Mouse (Mus musculus) kidney, adult 2 months (tissue): ENCODE data around the gene Met. TPM values are rescaled to one million over a fixed set of nuclear protein-coding genes. Genes with fewer than 3 reads are reported as not detected.
A peak's percentile ranks its signal among the peaks of the same experiment; 100 is the strongest.

Experiments used
- DNase-seq: peaks from one replicate; pipeline ENCODE4 v3.0.0; 2021
- H3K27ac ChIP-seq: fragments of 200-500 bp; 2 replicates; pipeline ENCODE4 v1.5.1; 2012; ENCODE audit warnings: low read depth, low read length, control low read depth, inconsistent platforms; ENCODE audit not compliant: insufficient read depth
- H3K27me3 ChIP-seq: fragments of 200-500 bp; replicated peaks from 2 replicates; pipeline ENCODE4 v1.6.1; 2012; ENCODE audit warnings: mild to moderate bottlenecking, moderate library complexity, low read length, inconsistent platforms; ENCODE audit not compliant: control insufficient read depth, insufficient read depth
- H3K36me3 ChIP-seq: fragments of 200-500 bp; 2 replicates; pipeline ENCODE4 v1.6.1; 2012; ENCODE audit warnings: mild to moderate bottlenecking, moderate library complexity, low read length, inconsistent platforms; ENCODE audit not compliant: control insufficient read depth, insufficient read depth
- H3K4me1 ChIP-seq: fragments of 200-500 bp; 2 replicates; pipeline ENCODE4 v1.6.1; 2011; ENCODE audit warnings: low read length; ENCODE audit not compliant: control insufficient read depth, insufficient read depth
- H3K4me3 ChIP-seq: fragments of 200-500 bp; 2 replicates; pipeline ENCODE4 v1.5.1; 2011; ENCODE audit warnings: mild to moderate bottlenecking, low read depth, low read length, control low read depth; ENCODE audit not compliant: insufficient read depth
- CTCF ChIP-seq: fragments of 200-500 bp; conservative IDR thresholded peaks from 2 replicates; pipeline ENCODE4 v1.5.1; 2011; ENCODE audit warnings: low read depth, mild to moderate bottlenecking, control low read depth, low read length, moderate library complexity, mixed read lengths; ENCODE audit not compliant: insufficient read depth, insufficient read length
- POLR2A ChIP-seq: fragments of 200-500 bp; IDR thresholded peaks from one replicate; pipeline ENCODE4 v1.6.1; 2011; ENCODE audit warnings: low read depth, low read length, control low read depth
- whole genome bisulfite sequencing: fragments of 180-500 bp; shearing (Covaris S2); methylation state at CpG from one replicate; pipeline ENCODE4 v1.1.7; 2018; 5-methylcytosine and 5-hydroxymethylcytosine counted together
- polyA plus RNA-seq: library from polyadenylated mRNA; depleted of rRNA; stranded (reverse); fragments of >200 nt; gene quantifications from 2 replicates; pipeline ENCODE4 v1.2.3, GENCODE M21; 2012

Met gene
- polyA plus RNA-seq, 1 experiment: 31.1 TPM

DNA sequence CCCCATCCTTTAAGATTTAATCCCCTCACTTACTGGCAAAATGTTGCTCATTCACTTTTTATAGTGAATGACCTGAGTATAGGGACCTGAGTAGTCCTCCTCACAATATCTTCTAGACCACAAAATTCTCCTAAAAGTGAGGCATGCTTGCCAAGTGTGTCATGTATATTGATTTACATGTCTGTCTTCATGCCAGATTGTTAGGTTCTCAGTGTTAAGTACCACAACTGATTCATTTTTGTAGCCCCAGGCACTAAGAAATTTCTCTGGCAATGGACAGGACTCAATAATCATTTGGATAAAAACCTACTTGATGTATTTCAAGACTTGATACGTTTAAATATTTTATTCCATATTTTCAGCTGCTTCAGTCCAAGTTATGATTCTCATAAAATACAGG is 8.5 kb upstream of the Met start:
- no peaks in the 10 kb centered on the region; the same call in 1 of the 2 replicates for H3K27me3 ChIP-seq
- no peak for DNase-seq
- H3K27ac ChIP-seq: no peak overlapping the region
- 0 out of 2 replicates have a peak, but pooled peaks cover 2% of the 10 kb centered on the region for H3K4me1 ChIP-seq
- TF ChIP-seq CTCF: no peak
- TF ChIP-seq POLR2A: no peak
- WGBS: 91% methylated on average over 1 of the region's 1 CpGs
- no peaks in the 10 kb centered on the region for H3K36me3 ChIP-seq
- H3K4me3 ChIP-seq: no peak overlapping the region

DNA sequence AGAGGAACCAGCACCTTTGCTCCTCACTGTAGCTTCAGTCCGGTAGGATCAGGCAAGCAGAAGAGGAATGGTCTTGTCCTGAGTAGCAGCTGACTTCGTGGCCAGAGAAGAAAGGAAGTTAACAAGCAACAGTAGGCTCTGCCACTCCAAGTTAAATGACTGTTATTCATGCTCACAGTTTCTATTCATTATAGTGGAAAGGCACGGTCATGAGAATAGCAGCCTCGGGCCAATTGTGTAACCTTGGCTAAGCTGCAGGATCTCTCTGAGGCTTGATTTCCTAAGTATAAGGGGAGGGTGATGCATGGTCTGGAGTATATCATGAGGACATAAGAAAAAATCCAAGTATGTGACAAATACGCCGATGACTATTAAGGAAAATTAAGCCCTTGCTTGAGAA is 4.0 kb upstream of the Met start:
- no peaks in the 10 kb centered on the region for H3K36me3 ChIP-seq
- H3K4me1 ChIP-seq: peaks cover 11% of the 10 kb centered on the region; the same call in 1 of the 2 replicates
- no peak overlapping the region for H3K27ac ChIP-seq
- no peaks in the 10 kb centered on the region for H3K27me3 ChIP-seq
- peak; percentile 56 for DNase-seq
- 58% methylated on average over 6 of the region's 6 CpGs for WGBS
- H3K4me3 ChIP-seq: no peak overlapping the region
- TF ChIP-seq POLR2A: no peak
- TF ChIP-seq CTCF: no peak

DNA sequence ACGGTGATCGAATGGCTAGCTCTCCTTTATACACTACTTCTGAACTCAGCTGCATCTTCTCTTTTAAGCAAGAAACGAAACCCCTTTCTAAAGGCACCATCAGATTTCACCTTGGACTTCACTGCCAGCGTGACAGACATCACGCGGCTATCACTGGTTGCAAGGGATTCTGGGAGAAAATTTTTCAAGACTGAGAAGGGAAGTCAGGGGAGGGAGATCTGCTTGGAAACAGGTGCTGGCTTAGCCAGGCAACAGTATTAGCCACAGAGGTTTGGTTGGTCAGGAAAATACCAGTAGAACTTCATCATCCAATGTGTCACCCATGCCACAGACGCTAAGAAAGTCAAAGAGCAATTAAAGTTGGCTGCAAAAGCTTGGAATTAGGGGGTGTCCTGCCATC is 2.2 kb upstream of the Met start:
- no peak overlapping the region for H3K4me3 ChIP-seq
- WGBS: 74% methylated on average over 7 of the region's 7 CpGs
- DNase-seq: no peak
- no peak overlapping the region for H3K27ac ChIP-seq
- TF ChIP-seq POLR2A (no peak), CTCF (no peak)
- H3K36me3 ChIP-seq: no peaks in the 10 kb centered on the region
- peaks cover 16% of the 10 kb centered on the region; the same call in 1 of the 2 replicates for H3K4me1 ChIP-seq
- H3K27me3 ChIP-seq: no peaks in the 10 kb centered on the region

DNA sequence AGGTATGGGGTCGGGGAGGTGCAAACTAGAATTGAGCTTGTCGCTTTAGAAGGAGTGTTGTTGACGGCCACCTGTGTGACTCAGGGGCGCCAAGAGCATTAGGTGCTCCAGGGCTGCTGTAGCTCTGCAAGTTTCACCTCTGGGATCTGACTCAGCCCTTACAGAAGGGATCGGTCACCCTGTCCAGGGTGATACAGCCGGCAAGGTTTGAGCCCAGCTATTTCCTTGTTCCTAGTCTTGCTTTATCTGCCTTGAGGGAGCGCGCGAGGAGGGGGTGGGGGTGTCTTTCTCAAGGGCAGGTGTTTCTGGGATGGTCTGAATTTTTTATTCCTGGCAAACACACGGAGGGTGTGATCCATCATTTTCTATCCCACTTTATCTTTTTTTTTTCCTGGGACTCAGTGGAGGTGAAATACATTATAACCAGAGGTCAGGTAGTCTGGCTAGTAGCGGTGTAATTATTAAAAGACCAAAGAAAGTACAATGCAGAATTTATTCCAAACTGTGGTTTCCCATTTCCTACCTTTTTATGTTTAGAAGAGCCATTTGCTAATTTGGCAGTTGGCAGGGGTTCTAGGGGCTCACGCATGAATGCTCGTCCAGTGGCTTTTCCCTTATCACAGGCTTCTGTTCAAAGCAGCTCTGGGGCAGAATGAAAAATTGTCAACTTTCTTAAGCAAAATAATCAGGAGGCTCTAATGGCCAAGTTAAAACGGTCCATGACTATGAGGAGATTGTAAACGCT is 853 bp downstream of the Met start:
- peak overlapping the region; percentile 93 for H3K4me3 ChIP-seq
- peak overlapping the region; percentile 98 for H3K27ac ChIP-seq
- H3K4me1 ChIP-seq: peaks cover 17% of the 10 kb centered on the region; the same call in 1 of the 2 replicates
- 6% methylated on average over 15 of the region's 15 CpGs for WGBS
- DNase-seq: peak; percentile 81
- no peaks in the 10 kb centered on the region for H3K27me3 ChIP-seq
- TF ChIP-seq CTCF (no peak), POLR2A (no peak)
- H3K36me3 ChIP-seq: no peaks in the 10 kb centered on the region

DNA sequence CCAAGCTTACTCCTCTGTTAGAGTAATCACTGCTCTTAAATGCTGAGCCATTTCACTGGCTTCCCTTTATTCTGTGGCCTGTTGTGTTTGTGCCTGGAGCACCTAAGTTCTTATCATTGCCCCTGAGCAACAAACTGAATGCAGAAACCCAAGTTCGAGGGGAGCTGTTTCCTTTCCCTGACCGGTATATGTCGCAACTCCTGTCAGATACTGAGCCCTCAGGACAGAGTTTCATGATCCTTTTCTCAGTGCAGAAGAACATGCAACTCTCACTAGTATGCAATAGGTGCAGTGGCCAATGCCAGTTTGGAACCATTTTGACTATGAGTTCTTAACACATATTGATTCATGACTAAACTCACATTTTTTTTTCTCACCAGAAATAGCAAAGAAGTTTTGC is 2.9 kb downstream of the Met start:
- Histone ChIP-seq H3K27me3 (no peaks in the 10 kb centered on the region), H3K4me3 (no peak overlapping the region), H3K27ac (no peak overlapping the region), H3K36me3 (no peaks in the 10 kb centered on the region), H3K4me1 (peaks cover 12% of the 10 kb centered on the region; the same call in 1 of the 2 replicates)
- DNase-seq: no peak
- TF ChIP-seq CTCF (no peak), POLR2A (no peak)
- 57% methylated on average over 3 of the region's 3 CpGs for WGBS

DNA sequence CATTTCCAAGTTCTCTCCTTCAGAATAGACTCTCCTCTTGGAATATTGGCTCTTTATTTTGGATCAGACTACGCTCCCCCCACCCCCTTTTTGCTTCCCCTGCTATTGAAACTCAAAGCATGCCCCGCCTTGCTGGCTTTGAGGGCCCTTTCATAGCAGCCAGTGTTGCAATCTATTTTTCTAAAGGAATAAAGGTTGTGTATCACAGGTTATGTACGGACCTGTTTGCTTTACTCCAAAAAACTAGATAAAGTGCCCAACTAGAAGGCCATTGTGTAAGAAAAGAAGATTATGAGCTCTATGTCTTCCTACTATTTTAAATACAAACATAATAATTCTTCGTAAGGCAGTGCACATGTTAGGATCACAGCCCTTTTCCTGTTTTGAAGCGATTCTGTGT is 5.4 kb downstream of the Met start:
- TF ChIP-seq POLR2A: no peak
- no peak for TF ChIP-seq CTCF
- WGBS: 90% methylated on average over 5 of the region's 5 CpGs
- DNase-seq: no peak
- no peaks in the 10 kb centered on the region for H3K27me3 ChIP-seq
- H3K36me3 ChIP-seq: no peaks in the 10 kb centered on the region
- peaks cover 6% of the 10 kb centered on the region; the same call in 1 of the 2 replicates for H3K4me1 ChIP-seq
- H3K4me3 ChIP-seq: no peak overlapping the region
- no peak overlapping the region for H3K27ac ChIP-seq

DNA sequence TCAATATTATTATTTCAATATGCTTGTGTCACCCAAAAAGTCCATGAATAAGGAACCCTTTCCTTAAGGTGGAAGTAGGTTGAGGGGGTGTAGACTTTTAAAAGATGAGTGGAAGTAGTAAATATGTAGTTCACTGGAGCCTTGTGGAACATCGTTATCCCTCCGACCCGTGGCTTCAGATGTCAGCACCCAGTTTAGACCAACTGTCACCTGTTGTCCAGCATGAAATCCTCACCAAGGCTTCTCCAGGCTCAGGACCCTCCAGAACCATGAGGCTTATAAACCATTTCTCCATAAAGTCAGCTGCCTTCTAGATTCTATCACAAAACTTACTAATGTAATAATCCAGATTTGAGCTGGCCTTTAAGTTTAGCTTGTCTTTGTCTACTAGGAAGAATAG is 9.5 kb downstream of the Met start:
- TF ChIP-seq CTCF: no peak
- 82% methylated on average over 3 of the region's 3 CpGs for WGBS
- peaks cover 2% of the 10 kb centered on the region; the same call in 1 of the 2 replicates for H3K4me1 ChIP-seq

More for the DNA sequence above, 9.5 kb downstream of the Met start:
- Histone ChIP-seq H3K27me3 (no peaks in the 10 kb centered on the region), H3K4me3 (no peak overlapping the region), H3K27ac (no peak overlapping the region), H3K36me3 (no peaks in the 10 kb centered on the region)
- no peak for DNase-seq
